In genomic region chr16:22497976-22498375, GRCm38 (mm10) we compare ENCODE assay signal across 13 mouse cellular contexts. TPM values are rescaled to one million over a fixed set of nuclear protein-coding genes. Genes with fewer than 3 reads are reported as not detected.
A peak's percentile ranks its signal among the peaks of the same experiment; 100 is the strongest.
DNase-seq lines count a peak whose midpoint lies in the region.
"Had no signal": no experiment of that assay in that cellular context is flagged by ENCODE, and none has a peak within 500 bp of the region (broad histone marks: within the 10 kb centered on the region; RNA-seq: fewer than 3 reads in every experiment).

No protein-coding gene starts in this region.

- DNase-seq in spleen, postnatal 36 days (ENCODE audit: low spot score in 2 of 2): peak; percentile 14 to 22
- no peak for DNase-seq in spleen, adult 18-20 months
- peak; percentile 25 for DNase-seq in induced T-regulatory cell, adult 2 months (ENCODE audit: low read depth)
- peak; percentile 30 to 50 for DNase-seq in thymus, postnatal 10 days (ENCODE audit: low spot score in 2 of 2)
- DNase-seq in layer of hippocampus, postnatal 14 days (ENCODE audit: low spot score in 2 of 2): no peak
- DNase-seq in MN1 (ENCODE audit: low spot score): no peak
- DNase-seq in adrenal gland, adult 2 months: no peak
- DNase-seq: adrenal gland, adult 8-10 months; cerebellum, adult 9-10 months; heart, adult 18-20 months; kidney, adult 18-20 months; kidney, postnatal 10 days; lung, adult 18-20 months had no signal

RNA-seq across cellular contexts. Expression of gene Etv5, which starts 58.5 kb away (rescaled TPM):
- 10 to 100 TPM; 42.2 to 51.0 TPM for total RNA-seq in layer of hippocampus, postnatal 14 days (2021)
- 10 to 100 TPM; 24.5 to 34.1 TPM for total RNA-seq in adrenal gland, adult 2 months (2021)
- 15.6 and 17.4 TPM in 2 replicates for polyA plus RNA-seq in adrenal gland, adult 2 months (2012; rRNA removed)

Comparison
In these comparisons a context has a peak if more than half of its experiments do, and no peak if none do; other contexts are left out.
1. DNase-seq: peak in spleen, postnatal 36 days (2 of 2), induced T-regulatory cell, adult 2 months (single experiment) and thymus, postnatal 10 days (2 of 2); none in spleen, adult 18-20 months (0 of 2), layer of hippocampus, postnatal 14 days (0 of 2), MN1 (single experiment) and adrenal gland, adult 2 months (single experiment).